Mouse (Mus musculus) liver, embryonic 14.5 days (tissue): ENCODE results near the gene Scgb2a2.

Experiments
- CTCF ChIP-seq: IDR thresholded peaks from 2 replicates; pipeline ENCODE4 v1.5.1; 2016; ENCODE audit warnings: antibody characterized with exemption, low read depth, control low read depth
- EP300 ChIP-seq: IDR thresholded peaks from 2 replicates; pipeline ENCODE4 v1.6.1; 2016; ENCODE audit warnings: antibody characterized with exemption, low read depth

GRCm38 (mm10) chr19:9847262-9847661 lies at the start of gene Scgb2a2:
- TF ChIP-seq EP300, result no peak
- no peak for TF ChIP-seq CTCF
